Mouse (Mus musculus): ENCODE data around the gene Atp13a2. TPM values are rescaled to one million over a fixed set of nuclear protein-coding genes. Genes with fewer than 3 reads are reported as not detected.

Gene Atp13a2
- polyA plus RNA-seq, 1 experiment from 2014 or later, result 76.9 TPM

DNA sequence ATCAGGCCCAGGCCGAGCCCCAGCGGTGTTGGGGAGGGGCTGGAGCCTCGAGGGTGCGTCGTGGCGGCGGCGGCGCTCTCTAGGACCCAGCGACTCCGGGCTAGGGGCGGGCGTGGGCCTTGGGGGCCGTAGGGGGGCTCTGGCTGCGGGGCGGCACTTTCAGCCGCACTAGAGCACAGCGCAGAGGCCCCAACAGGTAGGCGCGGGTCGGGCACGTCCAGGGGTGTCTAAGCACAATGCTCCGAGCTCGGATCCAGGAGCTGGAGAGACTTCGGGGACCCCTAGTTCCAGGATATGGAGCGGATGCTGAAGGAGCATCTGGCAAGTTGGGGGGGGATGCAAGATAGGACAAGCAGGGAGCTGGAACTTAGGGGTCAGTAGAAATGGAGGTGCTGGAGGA is 23.9 kb downstream of the Atp13a2 start:
- Histone ChIP-seq H3K4me1 (peaks cover 47% of the 10 kb centered on the region), H3K9me3 (replicated peaks) (peaks cover 5% of the 10 kb centered on the region), H3K27ac (peak overlapping the region; percentile 90), H3K9ac (peak overlapping the region; percentile 94), H3K36me3 (ENCODE audit: poor library complexity, severe bottlenecking) (peaks cover 61% of the 10 kb centered on the region), H3K4me2 (peak overlapping the region; percentile 88), H3K4me3 (peak overlapping the region; percentile 81), H3K27me3 (no peaks in the 10 kb centered on the region)
- whole genome bisulfite sequencing, result under 1% methylated on average over 25 of the region's 26 CpGs
- ATAC-seq, result peak; percentile 89

DNA sequence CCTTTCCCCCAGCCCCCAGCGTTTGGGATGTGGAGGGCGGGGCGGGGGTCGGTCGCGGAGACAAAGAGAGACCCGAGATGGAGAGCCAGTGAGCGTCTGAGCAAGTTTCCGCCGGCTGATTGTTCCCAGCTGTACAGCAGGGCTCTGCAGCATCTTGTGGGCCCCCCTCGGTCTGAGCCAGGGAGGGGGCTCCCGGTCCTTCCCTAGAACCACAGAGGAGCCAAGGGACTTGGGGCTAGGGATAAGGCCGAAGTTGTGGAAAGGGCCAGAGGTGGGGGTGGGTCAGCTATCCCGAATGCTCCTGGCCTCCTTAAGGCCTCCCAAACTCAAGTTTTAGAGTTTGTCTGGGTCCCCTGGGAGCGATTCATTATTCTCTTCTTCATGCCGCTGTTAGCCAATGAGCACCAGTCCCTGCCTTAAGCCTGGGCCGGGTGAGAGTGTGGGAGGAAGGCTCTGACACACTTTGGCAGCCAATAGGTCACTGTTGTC is 24.3 kb downstream of the Atp13a2 start:
- H3K27me3 ChIP-seq, result no peaks in the 10 kb centered on the region
- H3K9ac ChIP-seq, result peak overlapping the region; percentile 94
- H3K4me1 ChIP-seq, result peaks cover 52% of the 10 kb centered on the region
- peaks cover 5% of the 10 kb centered on the region for H3K9me3 ChIP-seq (replicated peaks)
- peak overlapping the region; percentile 81 for H3K4me3 ChIP-seq
- peaks cover 61% of the 10 kb centered on the region for H3K36me3 ChIP-seq (ENCODE audit: poor library complexity, severe bottlenecking)
- H3K27ac ChIP-seq, result peak overlapping the region; percentile 90
- peak; percentile 39 for ATAC-seq
- peak overlapping the region; percentile 88 for H3K4me2 ChIP-seq
- 0% methylated on average over 17 of the region's 17 CpGs for WGBS

DNA sequence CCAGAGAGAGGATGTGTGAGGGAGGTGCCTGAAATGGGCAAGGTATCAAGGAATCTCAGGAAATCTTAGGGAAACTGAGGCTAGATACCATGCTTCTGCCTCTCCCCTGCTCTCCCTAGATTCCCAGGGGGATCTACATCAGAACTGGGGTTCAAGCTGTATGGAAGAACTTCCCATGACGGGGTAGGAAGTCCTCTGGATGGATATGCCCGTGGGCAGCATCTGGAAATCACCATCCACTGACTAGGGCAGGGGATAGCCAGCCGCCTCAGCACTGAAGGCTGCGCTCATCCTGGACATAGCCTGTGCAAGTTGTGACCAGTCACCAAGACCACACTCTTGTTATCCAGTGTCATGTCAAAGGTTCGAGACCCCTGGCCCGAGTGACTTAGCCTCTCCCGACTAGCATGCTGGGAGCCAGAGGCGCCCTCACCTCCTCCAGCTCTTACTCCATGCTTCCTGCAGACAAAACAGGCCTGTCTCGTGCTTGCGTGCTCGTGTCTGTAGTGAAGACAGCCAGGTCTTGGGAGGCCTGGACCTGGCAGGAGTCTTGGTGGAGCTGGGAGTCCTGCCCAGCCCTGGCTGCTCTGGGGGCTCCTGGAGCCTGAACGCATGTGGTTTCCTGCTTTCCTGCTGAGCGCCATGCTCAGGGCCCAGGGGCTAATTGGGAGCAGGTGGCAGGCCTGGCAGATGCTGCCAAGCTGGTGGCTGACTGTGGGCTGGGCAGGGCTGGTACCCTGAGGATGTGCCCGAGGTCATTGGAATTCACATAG is 25.1 kb downstream of the Atp13a2 start:
- Histone ChIP-seq H3K4me2 (peak overlapping the region; percentile 88), H3K27me3 (no peaks in the 10 kb centered on the region), H3K27ac (peak overlapping the region; percentile 90), H3K4me3 (peak overlapping the region; percentile 81), H3K9me3 (replicated peaks) (peaks cover 4% of the 10 kb centered on the region), H3K36me3 (ENCODE audit: poor library complexity, severe bottlenecking) (peaks cover 61% of the 10 kb centered on the region), H3K9ac (peak overlapping the region; percentile 94), H3K4me1 (peaks cover 52% of the 10 kb centered on the region)
- ATAC-seq, result peak; percentile 16
- WGBS, result 40% methylated on average over 14 of the region's 14 CpGs

DNA sequence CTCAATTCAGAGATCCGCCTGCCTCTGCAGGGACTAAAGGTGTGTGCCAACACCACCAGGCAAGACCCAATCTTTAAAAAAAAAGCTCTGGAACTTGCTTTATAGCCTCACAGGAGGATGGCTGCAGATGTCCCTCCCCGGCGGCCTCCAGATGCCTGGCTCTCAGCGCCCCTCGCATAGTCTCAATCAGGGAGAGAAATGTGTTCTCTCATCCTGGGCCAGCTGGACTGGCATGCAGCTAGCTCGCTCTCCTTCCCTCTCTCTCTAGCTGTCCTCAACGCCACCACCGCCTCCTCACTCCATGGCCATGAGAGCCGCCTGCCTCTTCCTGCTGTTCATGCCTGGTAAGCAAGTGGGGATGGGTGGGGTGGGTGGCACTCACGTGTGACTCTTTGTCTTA is 25.9 kb downstream of the Atp13a2 start:
- no peaks in the 10 kb centered on the region for H3K27me3 ChIP-seq
- peak overlapping the region; percentile 94 for H3K9ac ChIP-seq
- 72% methylated on average over 10 of the region's 10 CpGs for WGBS
- H3K4me2 ChIP-seq, result peak overlapping the region; percentile 88
- H3K9me3 ChIP-seq (replicated peaks), result no peaks in the 10 kb centered on the region
- ATAC-seq, result no peak
- peak overlapping the region; percentile 90 for H3K27ac ChIP-seq
- H3K4me3 ChIP-seq, result peak overlapping the region; percentile 81
- H3K4me1 ChIP-seq, result peaks cover 58% of the 10 kb centered on the region
- H3K36me3 ChIP-seq (ENCODE audit: poor library complexity, severe bottlenecking), result peaks cover 63% of the 10 kb centered on the region

DNA sequence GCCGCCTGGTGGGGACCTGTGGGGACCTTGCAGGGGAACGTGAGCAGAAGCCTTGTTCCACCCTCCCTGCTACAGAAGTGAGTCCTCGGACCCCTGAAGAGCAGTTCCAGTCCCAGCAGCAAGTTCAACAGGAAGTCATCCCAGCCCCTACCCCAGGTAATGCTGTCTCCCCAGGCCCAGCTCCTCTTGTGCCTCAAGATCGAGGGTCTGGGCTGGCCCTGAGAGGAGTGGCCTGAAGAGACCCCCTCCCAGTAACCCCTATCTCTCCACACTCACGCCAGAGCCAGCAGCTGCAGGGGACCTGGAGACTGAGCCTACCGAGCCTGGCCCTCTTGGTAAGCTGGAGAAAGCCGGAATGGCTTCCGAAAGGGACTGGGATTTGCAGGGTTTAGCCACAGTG is 27.4 kb downstream of the Atp13a2 start:
- Histone ChIP-seq H3K4me3 (no peak overlapping the region), H3K27ac (0 out of 2 replicates have a peak overlapping the region, but pooled peaks have one; percentile 25), H3K36me3 (ENCODE audit: poor library complexity, severe bottlenecking) (peaks cover 63% of the 10 kb centered on the region), H3K4me2 (no peak overlapping the region), H3K27me3 (no peaks in the 10 kb centered on the region), H3K9me3 (replicated peaks) (no peaks in the 10 kb centered on the region), H3K9ac (peak overlapping the region; percentile 31), H3K4me1 (peaks cover 71% of the 10 kb centered on the region)
- 71% methylated on average over 8 of the region's 8 CpGs for WGBS
- no peak for ATAC-seq

DNA sequence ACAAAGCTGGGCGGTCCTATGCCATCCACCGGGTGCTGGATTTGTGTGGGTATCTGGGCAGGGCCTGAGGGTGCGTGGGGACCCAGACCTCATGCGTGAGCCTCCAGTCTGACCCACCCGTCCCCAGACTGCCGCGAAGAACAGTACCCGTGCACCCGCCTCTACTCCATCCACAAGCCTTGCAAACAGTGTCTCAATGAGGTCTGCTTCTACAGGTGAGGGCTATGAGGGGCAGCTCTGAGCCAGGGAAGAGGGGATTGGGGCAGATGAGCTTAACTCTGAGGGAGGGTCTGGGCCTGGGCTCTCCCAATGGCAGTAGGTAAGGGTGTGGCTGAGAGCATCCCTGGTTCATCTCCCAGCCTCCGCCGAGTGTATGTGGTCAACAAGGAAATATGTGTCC is 28.2 kb downstream of the Atp13a2 start:
- Histone ChIP-seq H3K36me3 (ENCODE audit: poor library complexity, severe bottlenecking) (peaks cover 68% of the 10 kb centered on the region), H3K9me3 (replicated peaks) (no peaks in the 10 kb centered on the region), H3K4me2 (no peak overlapping the region), H3K27me3 (no peaks in the 10 kb centered on the region), H3K4me3 (no peak overlapping the region), H3K27ac (no peak overlapping the region), H3K4me1 (peaks cover 78% of the 10 kb centered on the region), H3K9ac (no peak overlapping the region)
- no peak for ATAC-seq
- WGBS, result 90% methylated on average over 11 of the region's 11 CpGs

DNA sequence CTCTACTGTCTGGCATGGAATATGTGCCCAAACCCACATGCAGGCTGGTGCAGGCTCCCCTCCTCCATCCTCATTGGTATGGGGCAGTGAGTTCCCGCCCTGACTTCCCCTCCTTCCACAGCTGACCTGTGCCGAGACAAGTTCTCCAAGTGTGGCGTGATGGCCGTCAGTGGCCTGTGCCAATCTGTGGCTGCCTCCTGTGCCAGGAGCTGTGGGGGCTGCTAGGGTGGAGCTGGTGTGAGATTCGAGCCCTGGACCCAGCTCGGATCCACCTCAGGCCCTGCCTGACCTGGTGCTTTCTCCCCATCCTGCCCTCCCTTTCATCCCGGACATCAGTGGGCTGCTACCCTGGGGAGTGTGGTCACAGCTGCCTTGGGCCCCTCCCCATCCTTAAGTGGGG is 28.7 kb downstream of the Atp13a2 start:
- Histone ChIP-seq H3K4me2 (no peak overlapping the region), H3K27me3 (no peaks in the 10 kb centered on the region), H3K4me1 (peaks cover 78% of the 10 kb centered on the region), H3K36me3 (ENCODE audit: poor library complexity, severe bottlenecking) (peaks cover 72% of the 10 kb centered on the region), H3K4me3 (no peak overlapping the region), H3K27ac (no peak overlapping the region), H3K9ac (no peak overlapping the region), H3K9me3 (replicated peaks) (no peaks in the 10 kb centered on the region)
- no peak for ATAC-seq
- WGBS, result 81% methylated on average over 7 of the region's 7 CpGs

DNA sequence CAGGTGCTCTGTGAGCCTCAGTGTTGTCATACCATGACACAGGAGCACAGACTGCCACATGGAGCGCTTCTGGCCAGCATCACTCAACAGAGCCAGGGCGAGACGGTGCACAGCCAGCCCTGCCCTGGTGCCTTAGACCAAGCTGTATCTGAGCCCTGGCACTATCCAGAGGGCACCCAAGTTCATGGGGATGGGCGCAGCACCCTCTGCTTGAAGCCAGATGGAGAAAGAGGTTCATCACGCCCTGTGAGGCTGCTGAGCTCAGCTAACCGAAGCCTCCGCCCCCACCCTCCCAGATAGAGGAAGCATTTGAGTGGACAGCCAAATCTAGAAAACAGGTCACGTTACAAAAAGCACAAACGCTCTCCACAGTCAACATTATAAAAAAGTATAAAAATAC is 29.6 kb downstream of the Atp13a2 start:
- no peak for ATAC-seq
- no peak overlapping the region for H3K9ac ChIP-seq
- peaks cover 72% of the 10 kb centered on the region for H3K36me3 ChIP-seq (ENCODE audit: poor library complexity, severe bottlenecking)

DNA sequence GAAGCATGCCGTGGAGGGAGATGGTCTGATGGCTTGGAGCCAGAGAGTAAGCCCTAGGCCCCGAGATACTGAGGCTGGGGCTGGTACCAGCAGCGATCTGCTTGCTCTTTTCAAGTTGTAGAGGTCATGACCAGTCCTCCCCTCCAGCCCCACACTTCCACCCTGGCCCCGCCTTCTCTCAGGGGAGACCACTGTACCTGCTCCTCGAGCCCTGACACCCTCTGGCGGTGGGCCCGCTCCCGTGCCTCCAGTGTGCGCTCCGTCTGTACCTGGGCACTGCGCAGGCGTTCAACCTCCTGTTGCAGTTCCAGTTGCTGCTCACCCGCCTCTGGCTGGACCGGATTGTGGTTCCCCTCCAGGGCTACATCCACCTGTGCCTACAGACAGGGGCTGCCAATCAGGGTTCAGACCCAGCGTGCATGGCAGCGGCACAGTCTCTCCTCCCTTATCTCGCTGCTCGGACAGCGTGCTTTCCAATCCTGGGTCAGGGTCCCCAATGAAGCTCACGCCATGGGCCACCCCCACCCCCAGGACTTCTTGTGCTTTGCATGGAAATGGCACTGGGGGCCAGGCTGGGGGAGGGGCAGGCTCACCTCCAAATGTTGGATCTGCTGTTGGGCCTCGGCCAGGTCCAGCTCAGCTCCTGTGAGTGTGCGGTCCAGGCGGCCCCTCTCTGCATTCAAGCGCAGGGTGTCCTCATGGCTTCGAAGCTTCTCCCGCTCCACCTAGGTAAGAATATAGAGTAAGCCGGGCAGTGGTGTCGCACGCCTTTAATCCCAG is 31.2 kb downstream of the Atp13a2 start:
- Histone ChIP-seq H3K27ac (peak overlapping the region; percentile 77), H3K9me3 (replicated peaks) (no peaks in the 10 kb centered on the region), H3K27me3 (no peaks in the 10 kb centered on the region), H3K4me1 (peaks cover 80% of the 10 kb centered on the region), H3K9ac (0 out of 2 replicates have a peak overlapping the region, but pooled peaks have one; percentile 37), H3K4me2 (no peak overlapping the region), H3K4me3 (no peak overlapping the region), H3K36me3 (ENCODE audit: poor library complexity, severe bottlenecking) (peaks cover 75% of the 10 kb centered on the region)
- 84% methylated on average over 29 of the region's 29 CpGs for WGBS
- ATAC-seq, result no peak

More for the DNA sequence above, 29.6 kb downstream of the Atp13a2 start:
- no peaks in the 10 kb centered on the region for H3K9me3 ChIP-seq (replicated peaks)
- H3K27me3 ChIP-seq, result no peaks in the 10 kb centered on the region
- peaks cover 84% of the 10 kb centered on the region for H3K4me1 ChIP-seq
- H3K4me2 ChIP-seq, result no peak overlapping the region
- 86% methylated on average over 9 of the region's 9 CpGs for WGBS
- H3K4me3 ChIP-seq, result no peak overlapping the region
- peak overlapping the region; percentile 77 for H3K27ac ChIP-seq

DNA sequence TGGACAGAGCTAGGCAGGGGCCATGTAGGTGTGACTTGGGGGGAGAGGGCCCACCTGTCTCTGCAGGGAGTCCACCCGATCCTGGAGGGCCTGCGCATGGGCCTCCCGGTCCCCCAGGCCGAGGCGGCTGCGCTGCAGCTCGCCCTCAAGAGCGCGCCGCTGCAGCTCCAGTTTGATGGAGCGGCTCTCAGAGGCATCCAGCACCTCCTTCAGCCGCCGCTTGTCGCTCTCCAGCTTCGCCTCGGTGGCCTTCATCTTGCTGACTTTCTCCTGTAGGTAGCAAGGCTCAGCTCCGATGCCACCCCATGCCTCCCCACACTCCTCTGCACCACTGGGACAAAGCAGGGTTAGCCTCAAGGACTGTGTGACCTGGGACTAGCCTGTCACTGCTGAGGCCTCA is 33.5 kb downstream of the Atp13a2 start:
- H3K9ac ChIP-seq, result peak overlapping the region; percentile 59
- H3K4me1 ChIP-seq, result peaks cover 60% of the 10 kb centered on the region
- peak overlapping the region; percentile 96 for H3K27ac ChIP-seq
- H3K9me3 ChIP-seq (replicated peaks), result no peaks in the 10 kb centered on the region
- ATAC-seq, result no peak
- peak overlapping the region; percentile 37; the same call in 1 of the 2 replicates for H3K4me2 ChIP-seq
- WGBS, result 78% methylated on average over 17 of the region's 17 CpGs
- H3K36me3 ChIP-seq (ENCODE audit: poor library complexity, severe bottlenecking), result peaks cover 74% of the 10 kb centered on the region
- H3K27me3 ChIP-seq, result no peaks in the 10 kb centered on the region
- no peak overlapping the region for H3K4me3 ChIP-seq

DNA sequence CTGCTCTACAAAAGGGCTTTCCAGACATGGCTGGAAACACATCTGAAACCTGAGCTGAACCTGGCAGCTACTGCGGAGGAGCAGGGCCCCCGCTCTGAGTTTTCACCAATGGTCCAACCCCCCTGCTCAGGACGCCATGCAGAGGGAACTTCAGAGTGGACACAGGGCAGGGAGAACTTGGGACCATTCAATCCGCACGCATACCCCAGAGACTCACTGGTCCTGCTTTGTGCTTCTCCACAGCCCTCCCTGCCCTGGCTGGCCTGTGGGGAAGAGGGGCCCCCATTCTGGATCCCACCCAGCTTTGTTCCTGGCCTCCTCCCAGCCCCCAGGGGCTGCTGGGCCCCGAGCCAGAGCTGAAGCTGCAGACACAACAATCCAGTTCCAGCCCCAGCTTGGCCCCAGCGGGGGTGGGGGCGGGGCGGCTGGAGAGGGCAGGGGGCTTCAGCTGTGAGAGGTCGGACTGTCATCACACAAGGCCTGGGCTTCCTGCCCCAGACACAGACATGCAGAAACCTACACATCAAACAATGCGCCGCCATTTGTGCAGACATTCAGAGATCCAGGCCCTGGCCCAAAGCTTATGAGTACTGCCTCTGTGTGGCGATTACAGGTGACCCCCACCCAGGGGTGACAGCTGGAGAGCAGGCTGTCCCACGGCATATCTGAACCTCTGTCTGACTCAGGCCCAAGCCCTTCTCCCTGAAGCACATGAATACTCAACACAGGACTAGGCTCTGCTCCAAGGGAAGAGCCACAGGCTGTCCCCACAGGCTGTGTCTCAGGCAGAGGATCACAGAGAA is 34.3 kb downstream of the Atp13a2 start:
- Histone ChIP-seq H3K9me3 (replicated peaks) (no peaks in the 10 kb centered on the region), H3K4me2 (peak overlapping the region; percentile 37), H3K36me3 (ENCODE audit: poor library complexity, severe bottlenecking) (peaks cover 74% of the 10 kb centered on the region), H3K4me3 (no peak overlapping the region), H3K27me3 (no peaks in the 10 kb centered on the region), H3K9ac (peak overlapping the region; percentile 59), H3K27ac (peak overlapping the region; percentile 96), H3K4me1 (peaks cover 53% of the 10 kb centered on the region)
- 9% methylated on average over 14 of the region's 14 CpGs for WGBS
- ATAC-seq, result peak; percentile 69
